Mouse (Mus musculus) hindbrain, embryonic 11.5 days (tissue): ENCODE results near the gene Mmel1. TPM values are rescaled to one million over a fixed set of nuclear protein-coding genes. Genes with fewer than 3 reads are reported as not detected.

Experiments
- ATAC-seq: fragments of 200-750 bp; cut with Nextera tagmentation; 2 replicates; pipeline ENCODE4 v1.8.0; 2017; ENCODE audit warnings: mild to moderate bottlenecking, moderate TSS enrichment, moderate library complexity; ENCODE audit not compliant: low FRiP score
- DNase-seq: peaks from one replicate; pipeline ENCODE4 v3.0.0-alpha.2; 2015; ENCODE audit warnings: low spot score
- H3K27ac ChIP-seq: fragments of 300-500 bp; sonication (generic); 2 replicates; pipeline ENCODE4 v1.5.1; 2014; ENCODE audit warnings: mild to moderate bottlenecking, low read depth, low read length
- H3K27me3 ChIP-seq: fragments of 300-500 bp; sonication (generic); 2 replicates; pipeline ENCODE4 v1.6.1; 2014; ENCODE audit warnings: mild to moderate bottlenecking, low read length, moderate library complexity, mixed read lengths; ENCODE audit not compliant: control insufficient read depth, insufficient read depth
- H3K36me3 ChIP-seq: fragments of 300-500 bp; sonication (generic); 2 replicates; pipeline ENCODE4 v1.6.1; 2014; ENCODE audit warnings: mild to moderate bottlenecking, low read length, moderate library complexity, mixed read lengths; ENCODE audit not compliant: control insufficient read depth, insufficient read depth
- H3K4me1 ChIP-seq: fragments of 300-500 bp; sonication (generic); replicated peaks from 2 replicates; pipeline ENCODE4 v1.6.1; 2014; ENCODE audit warnings: low read length, mixed read lengths; ENCODE audit not compliant: control insufficient read depth, insufficient read depth
- H3K4me2 ChIP-seq: fragments of 300-500 bp; sonication (generic); replicated peaks from 2 replicates; pipeline ENCODE4 v1.6.1; 2014; ENCODE audit warnings: mild to moderate bottlenecking, low read depth, low read length
- H3K4me3 ChIP-seq: fragments of 300-500 bp; sonication (generic); 2 replicates; pipeline ENCODE4 v1.5.1; 2014; ENCODE audit warnings: low read depth, low read length
- H3K9ac ChIP-seq: fragments of 300-500 bp; sonication (generic); 2 replicates; pipeline ENCODE4 v1.6.1; 2014; ENCODE audit warnings: low read depth, low read length
- H3K9me3 ChIP-seq: fragments of 300-500 bp; sonication (generic); 2 replicates; pipeline ENCODE4 v1.6.1; 2016; ENCODE audit warnings: low read length; ENCODE audit not compliant: control insufficient read depth
- WGBS: fragments of 180-500 bp; shearing (Covaris S2); extraction: QIAGEN DNeasy Blood & Tissue Kit; methylation state at CpG from one replicate; pipeline ENCODE4 v1.1.7; 2014; 5-methylcytosine and 5-hydroxymethylcytosine counted together
- polyA plus RNA-seq: library from polyadenylated mRNA; unstranded; fragments of >200 nt; fragmentation: Nextera tagmentation; extraction: Ambion mirVana; gene quantifications from 2 replicates; pipeline ENCODE4 v1.2.1, GENCODE M21; 2014

The Mmel1 gene
- polyA plus RNA-seq, 1 experiment from 2014 or later = 0.48 TPM

GRCm38 (mm10) chr4:154887593-154888250 lies 18.3 kb downstream of the Mmel1 start:
- Histone ChIP-seq H3K27me3 (no peaks in the 10 kb centered on the region), H3K4me1 (no peaks in the 10 kb centered on the region), H3K4me3 (no peak overlapping the region), H3K27ac (no peak overlapping the region), H3K9ac (no peak overlapping the region), H3K36me3 (no peaks in the 10 kb centered on the region), H3K9me3 (no peaks in the 10 kb centered on the region), H3K4me2 (no peak overlapping the region)
- ATAC-seq (no peak), DNase-seq (no peak)
- 83% methylated on average over 15 of the region's 15 CpGs for WGBS

DNA sequence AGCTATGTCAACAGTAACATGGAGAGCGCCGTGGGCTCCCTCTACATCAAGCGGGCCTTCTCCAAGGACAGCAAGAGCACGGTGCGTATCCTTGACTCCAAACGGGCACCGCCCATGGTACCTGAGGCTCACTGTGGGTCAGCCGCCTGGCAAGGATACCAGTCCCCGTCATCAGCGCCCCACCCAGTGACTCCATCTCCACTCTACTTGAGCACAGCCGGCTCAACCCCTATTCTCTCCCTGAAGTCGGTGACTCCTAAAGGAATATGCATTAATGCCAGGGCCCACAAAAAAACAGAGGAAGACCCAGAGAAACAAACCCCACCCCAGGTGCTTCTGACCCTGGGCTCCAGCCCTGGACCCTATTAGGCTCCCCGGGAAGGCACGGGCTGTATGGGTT lies 21.5 kb downstream of the Mmel1 start:
- WGBS = 88% methylated on average over 14 of the region's 14 CpGs
- H3K4me3 ChIP-seq = no peak overlapping the region
- H3K27ac ChIP-seq = no peak overlapping the region
- no peaks in the 10 kb centered on the region for H3K36me3 ChIP-seq
- H3K4me2 ChIP-seq = no peak overlapping the region
- no peaks in the 10 kb centered on the region for H3K4me1 ChIP-seq
- no peak overlapping the region for H3K9ac ChIP-seq
- H3K9me3 ChIP-seq = no peaks in the 10 kb centered on the region
- ATAC-seq (no peak), DNase-seq (no peak)
- no peaks in the 10 kb centered on the region for H3K27me3 ChIP-seq

DNA sequence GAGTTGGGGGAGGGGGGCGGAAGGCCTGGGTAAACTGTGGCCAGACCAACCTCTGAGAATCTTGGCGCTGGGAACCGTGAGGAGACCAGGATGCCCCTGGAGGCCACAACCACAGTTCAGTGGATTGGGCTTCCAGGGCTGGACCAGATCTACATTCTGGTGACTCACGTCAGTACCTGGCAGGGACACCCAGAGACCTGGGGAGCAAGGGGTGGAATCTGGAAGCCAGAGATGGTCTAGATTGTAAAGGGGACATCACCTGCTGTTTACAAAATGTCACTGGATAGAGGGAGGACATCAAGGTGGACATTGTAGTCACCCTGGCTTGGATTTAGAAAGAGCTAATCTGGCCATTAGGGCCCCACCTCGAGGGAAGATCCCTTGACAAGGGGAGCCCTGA lies 26.2 kb downstream of the Mmel1 start:
- H3K9me3 ChIP-seq = no peaks in the 10 kb centered on the region
- no peak overlapping the region for H3K27ac ChIP-seq
- no peak overlapping the region for H3K4me3 ChIP-seq
- no peak for ATAC-seq
- DNase-seq = no peak
- no peaks in the 10 kb centered on the region for H3K27me3 ChIP-seq
- peaks cover 2% of the 10 kb centered on the region; the same call in 1 of the 2 replicates for H3K4me1 ChIP-seq
- no peak overlapping the region for H3K4me2 ChIP-seq
- H3K36me3 ChIP-seq = no peaks in the 10 kb centered on the region
- WGBS = 78% methylated on average over 5 of the region's 5 CpGs
- H3K9ac ChIP-seq = no peak overlapping the region

DNA sequence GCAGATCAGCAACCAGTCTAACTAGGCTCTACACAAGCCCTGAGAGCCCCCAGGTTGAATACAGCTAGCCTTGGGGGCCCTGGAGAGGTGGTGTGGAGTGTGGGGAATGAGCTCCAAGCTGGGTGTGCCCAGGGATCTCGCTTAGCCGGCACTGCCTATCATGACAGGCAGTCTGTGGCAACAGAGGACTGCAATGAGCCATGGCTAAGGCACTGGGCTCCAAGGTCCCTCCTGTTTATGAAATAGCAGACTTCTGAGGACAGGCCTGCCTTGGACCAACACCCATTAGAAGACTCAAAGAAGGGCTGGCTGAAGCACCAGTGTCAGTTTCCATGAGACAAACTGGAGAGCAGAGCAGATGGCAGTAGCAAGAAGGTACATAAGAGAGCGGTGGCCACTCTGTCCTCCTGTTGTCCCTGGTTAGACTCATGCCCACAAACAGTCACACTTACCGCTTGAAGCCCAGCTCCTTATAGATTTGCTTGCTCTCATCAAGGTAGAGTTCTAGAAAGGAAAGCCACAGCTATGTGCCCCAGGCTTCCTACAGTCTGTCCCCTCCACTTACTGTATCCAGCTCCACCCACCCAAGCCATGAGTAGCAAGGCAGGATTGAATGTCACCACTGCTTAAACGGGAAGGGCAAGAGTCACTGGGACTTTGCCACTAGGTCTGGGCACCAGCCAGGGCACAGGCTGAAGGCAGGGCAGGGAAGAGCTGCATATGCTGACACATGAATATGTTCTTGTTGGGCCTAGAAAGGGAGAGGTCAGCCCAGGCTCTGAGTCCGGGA lies 28.5 kb downstream of the Mmel1 start:
- no peak for ATAC-seq

GRCm38 (mm10) chr4:154898506-154899446 lies 29.4 kb downstream of the Mmel1 start, which contains the start of gene Fam213b:
Gene Fam213b, minus strand, starts transcription at chr4:154899135.
- DNase-seq (peak; percentile 90), ATAC-seq (peak; percentile 98)
- peak within 1 kb of the TSS; percentile 49 for H3K9ac ChIP-seq
- peak within 1 kb of the TSS; percentile 44 for H3K4me3 ChIP-seq
- no peaks in the 10 kb centered on the region for H3K36me3 ChIP-seq
- peak within 1 kb of the TSS; percentile 51; the same call in 1 of the 2 replicates for H3K27ac ChIP-seq
- no peaks in the 10 kb centered on the region for H3K9me3 ChIP-seq
- H3K27me3 ChIP-seq = no peaks in the 10 kb centered on the region
- WGBS = 2% methylated on average over 43 of the region's 43 CpGs
- H3K4me2 ChIP-seq = peak within 1 kb of the TSS; percentile 86
- peaks cover 2% of the 10 kb centered on the region; the same call in 1 of the 2 replicates for H3K4me1 ChIP-seq

More for the DNA sequence above, 28.5 kb downstream of the Mmel1 start:
- Histone ChIP-seq H3K27me3 (no peaks in the 10 kb centered on the region), H3K36me3 (no peaks in the 10 kb centered on the region), H3K9me3 (no peaks in the 10 kb centered on the region), H3K4me2 (peak overlapping the region; percentile 86), H3K4me3 (peak overlapping the region; percentile 44), H3K27ac (no peak overlapping the region), H3K9ac (peak overlapping the region; percentile 49), H3K4me1 (peaks cover 2% of the 10 kb centered on the region; the same call in 1 of the 2 replicates)
- WGBS = 78% methylated on average over 6 of the region's 6 CpGs
- no peak for DNase-seq

- no peak overlapping the region for H3K9ac ChIP-seq
- H3K4me2 ChIP-seq = no peak overlapping the region
- 89% methylated on average over 2 of the region's 2 CpGs for WGBS
- H3K4me3 ChIP-seq = no peak overlapping the region
- H3K9me3 ChIP-seq = no peaks in the 10 kb centered on the region
- H3K4me1 ChIP-seq = peaks cover 2% of the 10 kb centered on the region; the same call in 1 of the 2 replicates
- no peaks in the 10 kb centered on the region for H3K27me3 ChIP-seq
- H3K36me3 ChIP-seq = no peaks in the 10 kb centered on the region
- no peak overlapping the region for H3K27ac ChIP-seq
- DNase-seq = no peak
- ATAC-seq = no peak
Measured at GRCm38 (mm10) chr4:154902371-154902770, 33.0 kb downstream of the Mmel1 start.

- H3K4me1 ChIP-seq = no peaks in the 10 kb centered on the region
- no peaks in the 10 kb centered on the region for H3K27me3 ChIP-seq
- no peak overlapping the region for H3K27ac ChIP-seq
- peak overlapping the region; percentile 33 for H3K4me3 ChIP-seq
- DNase-seq = peak; percentile 73
- ATAC-seq = peak; percentile 80
- peak overlapping the region; percentile 54 for H3K4me2 ChIP-seq
- whole genome bisulfite sequencing = 3% methylated on average over 16 of the region's 16 CpGs
- H3K9ac ChIP-seq = peak overlapping the region; percentile 29; the same call in 1 of the 2 replicates
- H3K9me3 ChIP-seq = no peaks in the 10 kb centered on the region
- H3K36me3 ChIP-seq = no peaks in the 10 kb centered on the region
Measured at GRCm38 (mm10) chr4:154904185-154905071, 35.0 kb downstream of the Mmel1 start.
